12 mouse cellular contexts compared by ENCODE assay signal in genomic region chr10:18070616-18071015, GRCm38 (mm10). TPM values are rescaled to one million over a fixed set of nuclear protein-coding genes. Genes with fewer than 3 reads are reported as not detected.
DNase-seq lines count a peak whose midpoint lies in the region; ATAC-seq and TF ChIP-seq lines count a peak whose summit lies in the region.
"Had no signal": no experiment of that assay in that cellular context is flagged by ENCODE, and none has a peak within 500 bp of the region (broad histone marks: within the 10 kb centered on the region; RNA-seq: fewer than 3 reads in every experiment).

No protein-coding gene starts in this region.

- H3K4me3 ChIP-seq in heart, embryonic 12.5 days, result no peak overlapping the region
- no peak overlapping the region for H3K4me3 ChIP-seq in heart, embryonic 11.5 days (ENCODE audit: low read depth, low read length)
- no peak overlapping the region for H3K4me3 ChIP-seq in layer of hippocampus, adult 2 months
- no peak overlapping the region for H3K4me3 ChIP-seq in cortical plate, adult 2 months (ENCODE audit: insufficient read depth, low read length)
- H3K4me3 ChIP-seq: forebrain, embryonic 12.5 days; limb, embryonic 10.5 days; neural tube, embryonic 12.5 days had no signal

- no peak for DNase-seq in layer of hippocampus, adult 2 months (ENCODE audit: low spot score in 2 of 2)
- no peak for DNase-seq in layer of hippocampus, postnatal 36 days
- peak; percentile 24 for DNase-seq in naive thymus-derived CD4-positive, alpha-beta T cell, adult 2 months (ENCODE audit: low read depth)
- no peak for DNase-seq in cerebellum, postnatal 14 days
- no peak for DNase-seq in cerebellum, adult 9-11 months
- DNase-seq: gastrocnemius, postnatal 14 days had no signal

- TF ChIP-seq CTCF in layer of hippocampus, adult 2 months (conservative IDR thresholded peaks at IDR 0.05), result no peak
- TF ChIP-seq CTCF in cortical plate, adult 2 months (IDR thresholded peaks at IDR 0.05; ENCODE audit: extremely low read depth, insufficient read depth, low read length), result no peak

- WGBS in heart, embryonic 12.5 days, result 69% methylated on average over 2 of the region's 2 CpGs
- 85% methylated on average over 2 of the region's 2 CpGs for WGBS in heart, embryonic 11.5 days (ENCODE audit: insufficient replicate concordance)

- peak overlapping the region; percentile 6; the same call in 1 of the 2 replicates for H3K27ac ChIP-seq in heart, embryonic 12.5 days (ENCODE audit: poor library complexity, severe bottlenecking)
- H3K27ac ChIP-seq in heart, embryonic 11.5 days (ENCODE audit: low read depth, low read length), result no peak overlapping the region
- peak overlapping the region; percentile 88 for H3K27ac ChIP-seq in layer of hippocampus, adult 2 months
- H3K27ac ChIP-seq in cortical plate, adult 2 months (ENCODE audit: insufficient read depth, low read length), result peak overlapping the region; percentile 22; the same call in 1 of the 2 replicates
- H3K27ac ChIP-seq: forebrain, embryonic 12.5 days; limb, embryonic 10.5 days; neural tube, embryonic 12.5 days had no signal

- no peak overlapping the region for H3K4me2 ChIP-seq in heart, embryonic 12.5 days
- no peak overlapping the region for H3K4me2 ChIP-seq in heart, embryonic 11.5 days
- H3K4me2 ChIP-seq: forebrain, embryonic 12.5 days; neural tube, embryonic 12.5 days had no signal

- H3K36me3 ChIP-seq in heart, embryonic 12.5 days, result no peaks in the 10 kb centered on the region
- H3K36me3 ChIP-seq in heart, embryonic 11.5 days (ENCODE audit: control insufficient read depth, insufficient read depth, low read length), result no peaks in the 10 kb centered on the region
- H3K36me3 ChIP-seq: forebrain, embryonic 12.5 days; limb, embryonic 10.5 days; neural tube, embryonic 12.5 days had no signal

- no peak for ATAC-seq in heart, embryonic 12.5 days (ENCODE audit: insufficient number of reproducible peaks, low FRiP score)
- ATAC-seq in heart, embryonic 11.5 days (replicated peaks; ENCODE audit: insufficient number of reproducible peaks, low FRiP score, low TSS enrichment), result no peak

- H3K27me3 ChIP-seq in heart, embryonic 12.5 days (replicated peaks), result no peaks in the 10 kb centered on the region
- H3K27me3 ChIP-seq in heart, embryonic 11.5 days (ENCODE audit: control insufficient read depth, insufficient read depth, low read length), result no peaks in the 10 kb centered on the region
- H3K27me3 ChIP-seq: forebrain, embryonic 12.5 days; neural tube, embryonic 12.5 days had no signal

- peaks cover 65% of the 10 kb centered on the region for H3K4me1 ChIP-seq in heart, embryonic 12.5 days (replicated peaks)
- H3K4me1 ChIP-seq in heart, embryonic 11.5 days (ENCODE audit: control insufficient read depth, insufficient read depth, low read length), result peaks cover 41% of the 10 kb centered on the region
- peaks cover 3% of the 10 kb centered on the region; the same call in 1 of the 2 replicates for H3K4me1 ChIP-seq in cortical plate, adult 2 months (ENCODE audit: control insufficient read depth, insufficient read depth, low read length)

- H3K9me3 ChIP-seq in heart, embryonic 12.5 days (replicated peaks), result no peaks in the 10 kb centered on the region
- no peaks in the 10 kb centered on the region for H3K9me3 ChIP-seq in heart, embryonic 11.5 days (replicated peaks; ENCODE audit: control insufficient read depth, low read length)
- H3K9me3 ChIP-seq: forebrain, embryonic 12.5 days; limb, embryonic 10.5 days; neural tube, embryonic 12.5 days had no signal

- no peak for TF ChIP-seq POLR2A in cortical plate, adult 2 months (IDR thresholded peaks at IDR 0.05; ENCODE audit: extremely low read depth, insufficient read depth, low read length)

- no peak overlapping the region for H3K9ac ChIP-seq in heart, embryonic 12.5 days
- no peak overlapping the region; the same call in 1 of the 2 replicates for H3K9ac ChIP-seq in heart, embryonic 11.5 days (ENCODE audit: low read depth, low read length)
- H3K9ac ChIP-seq: forebrain, embryonic 12.5 days; neural tube, embryonic 12.5 days had no signal

RNA-seq across cellular contexts. Expression of gene Reps1, which starts 15.0 kb away (rescaled TPM):
- 20.0 and 20.9 TPM in 2 replicates for polyA plus RNA-seq in heart, embryonic 12.5 days (2016; fragmentation: Nextera tagmentation; extraction: Ambion mirVana)
- 20.3 and 20.8 TPM in 2 replicates for polyA plus RNA-seq in heart, embryonic 11.5 days (2014; fragmentation: Nextera tagmentation; extraction: Ambion mirVana)
- 10 to 100 TPM; 82.6 to 92.7 TPM for total RNA-seq in layer of hippocampus, adult 2 months (2021)
- 10 to 100 TPM; 78.4 to 82.1 TPM for total RNA-seq in layer of hippocampus, postnatal 36 days (2021)
- polyA plus RNA-seq in cortical plate, adult 2 months (2012; rRNA removed), result 74.5 and 80.7 TPM in 2 replicates

RNA-seq across cellular contexts. Expression of gene Abracl, which starts 47.5 kb away (rescaled TPM):
- polyA plus RNA-seq in heart, embryonic 12.5 days (2016; fragmentation: Nextera tagmentation; extraction: Ambion mirVana), result 205 and 207 TPM in 2 replicates
- polyA plus RNA-seq in heart, embryonic 11.5 days (2014; fragmentation: Nextera tagmentation; extraction: Ambion mirVana), result 210 and 221 TPM in 2 replicates
- 10 to 100 TPM; 35.0 to 36.5 TPM for total RNA-seq in layer of hippocampus, adult 2 months (2021)
- total RNA-seq in layer of hippocampus, postnatal 36 days (2021), result 10 to 100 TPM; 30.3 to 32.2 TPM
- polyA plus RNA-seq in cortical plate, adult 2 months (2012; rRNA removed), result 23.0 and 24.3 TPM in 2 replicates
